Mouse (Mus musculus) brain, embryonic 14.5 days (tissue): Measurements from ENCODE around the gene 9130409I23Rik.

Source experiments
- CTCF ChIP-seq: fragments of 200-500 bp; IDR thresholded peaks from 2 replicates; pipeline ENCODE4 v1.5.1; 2012; ENCODE audit warnings: inconsistent platforms, mild to moderate bottlenecking, moderate library complexity, borderline replicate concordance; ENCODE audit not compliant: insufficient read depth, insufficient read length; ENCODE audit errors: extremely low read depth
- POLR2A ChIP-seq: fragments of 200-500 bp; IDR thresholded peaks from 2 replicates; pipeline ENCODE4 v1.6.1; 2012; ENCODE audit warnings: mild to moderate bottlenecking, inconsistent platforms, borderline replicate concordance; ENCODE audit not compliant: poor library complexity, insufficient read depth, insufficient read length, severe bottlenecking; ENCODE audit errors: extremely low read depth

GRCm38 (mm10) chr1:181068344-181068743 is 17.3 kb downstream of the 9130409I23Rik start:
- no peak for TF ChIP-seq POLR2A
- TF ChIP-seq CTCF, result no peak
